Mouse (Mus musculus) bone marrow, adult 2 months (tissue): ENCODE measurements around the gene Ahcy.

Experiments
- CTCF ChIP-seq: fragments of 200-500 bp; IDR thresholded peaks from 2 replicates; pipeline ENCODE4 v1.5.1; 2011; ENCODE audit warnings: low read length, control low read depth; ENCODE audit not compliant: control insufficient read depth, insufficient read depth
- POLR2A ChIP-seq: fragments of 200-500 bp; IDR thresholded peaks from 2 replicates; pipeline ENCODE4 v1.6.1; 2011; ENCODE audit warnings: low read depth, mild to moderate bottlenecking, control low read depth, low read length, borderline replicate concordance; ENCODE audit not compliant: control insufficient read depth

GRCm38 (mm10) chr2:155073347-155073746 lies 950 bp downstream of the Ahcy start:
- no peak for TF ChIP-seq CTCF
- TF ChIP-seq POLR2A, result no peak
